Mouse (Mus musculus): ENCODE results near the gene Atp7a. TPM values are rescaled to one million over a fixed set of nuclear protein-coding genes. Genes with fewer than 3 reads are reported as not detected.

Gene Atp7a
- polyA plus RNA-seq, 1 experiment from 2014 or later: 9.4 TPM

DNA sequence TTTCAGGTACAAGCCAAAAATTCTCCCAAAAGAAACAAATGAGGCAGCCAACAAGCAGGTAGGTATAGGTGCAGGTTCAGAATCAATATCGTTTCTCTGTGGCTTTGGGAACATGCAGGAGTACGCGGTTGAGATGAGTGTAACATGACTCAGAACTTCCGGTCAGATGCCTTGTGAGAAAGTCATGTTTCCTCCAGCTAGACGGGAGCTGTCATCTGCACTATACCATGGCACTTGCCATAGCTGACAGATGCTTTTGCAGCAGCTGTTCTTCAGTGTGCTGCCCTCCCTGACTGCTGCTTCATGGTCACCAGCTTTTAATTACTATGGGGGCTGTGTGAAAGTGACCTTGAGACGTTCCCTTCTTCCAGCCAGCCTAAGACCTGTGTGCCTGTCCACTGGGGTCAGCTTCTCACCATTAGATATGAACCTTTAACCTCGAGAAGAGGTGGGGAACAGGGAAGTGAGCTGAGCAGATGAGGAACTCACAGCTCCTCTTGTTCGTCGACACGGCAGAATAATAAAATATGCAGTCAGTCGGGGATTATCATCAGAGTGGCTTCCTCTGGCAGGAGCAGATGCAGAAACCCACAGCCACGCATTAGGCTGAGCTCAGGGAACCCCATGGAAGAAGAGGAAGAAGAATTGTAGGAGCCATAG, 109.0 kb downstream of the Atp7a start:
- no peaks in the 10 kb centered on the region for H3K36me3 ChIP-seq (replicated peaks)
- peak overlapping the region; percentile 40 for H3K4me2 ChIP-seq
- H3K27me3 ChIP-seq: no peaks in the 10 kb centered on the region
- peaks cover 11% of the 10 kb centered on the region for H3K4me1 ChIP-seq (replicated peaks)
- ATAC-seq (ENCODE audit: insufficient read depth): no peak
- H3K9ac ChIP-seq: no peak overlapping the region
- H3K9me3 ChIP-seq (replicated peaks): no peaks in the 10 kb centered on the region
- WGBS (ENCODE audit: insufficient replicate concordance): 16% methylated on average over 12 of the region's 12 CpGs
- H3K27ac ChIP-seq (replicated peaks): 0 out of 2 replicates have a peak overlapping the region, but pooled peaks have one; percentile 14
- H3K4me3 ChIP-seq (replicated peaks): no peak overlapping the region

DNA sequence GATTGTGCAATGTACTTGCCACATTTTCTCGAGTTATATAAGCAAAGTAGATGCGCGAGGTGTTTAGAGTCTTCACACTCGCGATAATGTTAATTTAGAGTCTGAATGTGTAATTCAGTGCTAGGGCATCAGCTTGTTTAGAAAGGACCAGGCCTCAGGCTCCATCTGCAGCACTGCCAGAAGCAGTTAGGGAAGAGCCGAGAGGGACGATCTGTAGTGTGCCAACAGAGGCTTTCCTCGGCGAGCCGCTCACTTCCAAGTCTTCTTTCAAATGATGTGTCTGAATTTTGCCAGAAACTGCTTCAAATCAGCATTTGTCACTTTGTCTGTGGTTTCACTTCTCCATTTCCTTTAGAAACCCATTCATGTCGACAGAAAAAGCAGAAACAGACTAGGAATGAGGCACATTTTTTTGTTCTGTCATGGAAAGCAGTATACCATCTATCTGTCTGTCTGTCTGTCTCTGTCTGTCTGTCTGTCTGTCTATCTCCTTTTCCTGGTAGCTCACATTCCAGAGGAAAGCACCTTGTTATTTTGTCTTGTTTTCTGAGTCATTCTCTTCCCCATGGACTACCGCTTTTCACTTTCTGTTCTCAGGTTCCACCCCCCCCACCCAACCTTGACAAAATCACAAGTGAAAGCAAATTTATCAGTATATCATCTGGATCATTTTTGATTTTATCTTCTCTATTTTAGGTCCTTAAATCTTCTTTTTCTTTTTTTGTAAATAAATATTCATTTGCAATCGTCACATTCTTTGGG, 112.4 kb downstream of the Atp7a start:
- Histone ChIP-seq H3K9ac (no peak overlapping the region), H3K27ac (replicated peaks) (no peak overlapping the region), H3K9me3 (replicated peaks) (no peaks in the 10 kb centered on the region), H3K36me3 (replicated peaks) (no peaks in the 10 kb centered on the region), H3K4me3 (replicated peaks) (no peak overlapping the region), H3K27me3 (no peaks in the 10 kb centered on the region), H3K4me2 (no peak overlapping the region), H3K4me1 (replicated peaks) (peaks cover 11% of the 10 kb centered on the region)
- 49% methylated on average over 13 of the region's 13 CpGs for WGBS (ENCODE audit: insufficient replicate concordance)
- no peak for ATAC-seq (ENCODE audit: insufficient read depth)

DNA sequence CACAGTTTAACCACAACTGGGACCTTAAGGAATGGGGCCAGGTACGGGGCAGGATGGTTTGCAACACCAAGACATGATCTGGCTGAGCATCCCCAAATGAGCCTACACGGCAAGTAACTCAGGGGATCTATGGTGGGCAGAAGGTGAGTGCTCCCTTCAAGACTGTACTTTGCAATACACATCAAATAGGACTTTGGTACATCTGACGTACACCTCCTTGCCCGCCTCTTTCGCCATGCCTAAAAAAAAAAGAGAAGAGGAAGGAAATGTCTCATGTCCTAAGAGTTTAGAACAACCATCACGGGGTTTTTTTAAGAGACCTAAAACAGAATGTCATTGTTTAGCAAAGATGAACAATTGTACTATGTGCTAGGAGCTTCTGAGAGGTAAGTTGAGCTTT, 115.9 kb downstream of the Atp7a start, which contains the start of gene Tlr13:
Gene Tlr13 (plus strand): TSS at position 269 of the 400 bp plus-strand sequence.
- no peak within 1 kb of the TSS for H3K4me3 ChIP-seq (replicated peaks)
- H3K9me3 ChIP-seq (replicated peaks): no peaks in the 10 kb centered on the region
- no peak within 1 kb of the TSS for H3K9ac ChIP-seq
- 60% methylated on average over 6 of the region's 6 CpGs for WGBS (ENCODE audit: insufficient replicate concordance)
- H3K4me2 ChIP-seq: no peak within 1 kb of the TSS
- no peaks in the 10 kb centered on the region for H3K4me1 ChIP-seq (replicated peaks)
- no peaks in the 10 kb centered on the region for H3K27me3 ChIP-seq
- no peak for ATAC-seq (ENCODE audit: insufficient read depth)
- H3K27ac ChIP-seq (replicated peaks): no peak within 1 kb of the TSS
- H3K36me3 ChIP-seq (replicated peaks): no peaks in the 10 kb centered on the region

DNA sequence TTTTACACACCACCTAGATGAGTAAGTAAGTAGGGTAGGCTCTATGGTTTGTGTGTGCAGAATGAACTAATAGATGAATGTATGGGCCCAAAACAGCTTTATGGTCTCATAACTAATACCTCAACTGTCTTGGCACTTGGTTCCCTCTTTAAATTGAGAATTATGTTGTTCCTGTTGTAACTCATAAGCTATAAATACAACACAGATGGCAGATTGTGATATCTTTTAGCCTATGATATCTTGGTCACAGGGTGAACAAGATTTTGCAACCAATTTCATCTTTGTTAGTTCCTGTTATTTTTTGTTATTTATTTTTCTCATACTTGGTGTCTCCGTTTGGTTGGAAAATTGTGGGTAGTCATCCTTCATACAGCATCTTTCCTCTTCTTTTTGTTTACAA, 121.1 kb downstream of the Atp7a start:
- Histone ChIP-seq H3K4me2 (no peak overlapping the region), H3K36me3 (replicated peaks) (no peaks in the 10 kb centered on the region), H3K27me3 (no peaks in the 10 kb centered on the region), H3K4me1 (replicated peaks) (no peaks in the 10 kb centered on the region), H3K4me3 (replicated peaks) (no peak overlapping the region), H3K27ac (replicated peaks) (no peak overlapping the region), H3K9me3 (replicated peaks) (no peaks in the 10 kb centered on the region), H3K9ac (no peak overlapping the region)
- 61% methylated on average over 1 of the region's 1 CpGs for WGBS (ENCODE audit: insufficient replicate concordance)
- no peak for ATAC-seq (ENCODE audit: insufficient read depth)

DNA sequence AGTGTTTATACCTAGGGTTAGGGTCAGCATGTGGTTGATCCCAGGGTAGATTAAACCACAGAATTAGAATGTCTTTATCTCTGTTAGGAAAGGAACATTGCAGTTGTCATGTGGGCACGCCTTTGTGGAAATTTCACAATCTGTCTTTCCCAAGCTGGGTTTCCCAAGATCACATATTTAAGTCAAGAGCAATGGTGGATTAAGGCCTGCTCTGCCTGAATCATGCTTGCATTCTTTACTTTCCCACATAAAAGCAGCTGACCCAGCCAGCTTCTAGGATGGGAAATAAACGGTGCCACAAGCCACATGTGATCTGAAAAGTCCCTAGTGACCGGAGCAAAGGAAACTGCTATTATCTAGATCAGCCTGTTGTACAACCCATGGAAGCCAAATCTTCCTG, 122.4 kb downstream of the Atp7a start:
- no peak overlapping the region for H3K4me3 ChIP-seq (replicated peaks)
- peaks cover 4% of the 10 kb centered on the region; the same call in 1 of the 2 replicates for H3K4me1 ChIP-seq (replicated peaks)
- ATAC-seq (ENCODE audit: insufficient read depth): no peak
- H3K9me3 ChIP-seq (replicated peaks): no peaks in the 10 kb centered on the region
- H3K4me2 ChIP-seq: no peak overlapping the region
- H3K27me3 ChIP-seq: no peaks in the 10 kb centered on the region
- H3K36me3 ChIP-seq (replicated peaks): no peaks in the 10 kb centered on the region
- no peak overlapping the region for H3K27ac ChIP-seq (replicated peaks)
- WGBS (ENCODE audit: insufficient replicate concordance): 45% methylated on average over 3 of the region's 3 CpGs
- no peak overlapping the region for H3K9ac ChIP-seq

DNA sequence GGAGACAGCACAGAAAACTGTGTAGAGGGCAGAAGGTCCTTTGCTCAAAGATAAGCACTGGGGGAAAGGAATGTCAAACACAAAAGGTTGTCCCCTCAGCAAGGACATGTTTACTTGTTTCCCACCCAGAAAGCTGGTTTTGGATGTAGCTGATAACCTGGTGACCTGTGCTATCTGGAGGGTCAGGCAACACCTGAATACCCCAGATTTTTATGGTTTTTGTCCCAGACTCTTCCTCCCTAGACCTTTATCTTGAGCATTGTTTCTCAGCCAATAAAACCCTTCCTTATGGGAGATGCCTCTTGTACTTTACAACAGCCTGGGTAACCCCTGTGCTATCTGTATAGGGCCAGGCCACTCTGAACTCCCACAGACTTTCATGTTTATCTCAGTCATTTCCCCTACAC, 127.1 kb downstream of the Atp7a start:
- Histone ChIP-seq H3K4me2 (no peak overlapping the region), H3K36me3 (replicated peaks) (no peaks in the 10 kb centered on the region), H3K4me1 (replicated peaks) (peaks cover 8% of the 10 kb centered on the region; the same call in 1 of the 2 replicates), H3K4me3 (replicated peaks) (no peak overlapping the region), H3K27ac (replicated peaks) (0 out of 2 replicates have a peak overlapping the region, but pooled peaks have one; percentile 19), H3K9ac (no peak overlapping the region), H3K27me3 (no peaks in the 10 kb centered on the region), H3K9me3 (replicated peaks) (no peaks in the 10 kb centered on the region)
- peak; percentile 86 for ATAC-seq (ENCODE audit: insufficient read depth)

DNA sequence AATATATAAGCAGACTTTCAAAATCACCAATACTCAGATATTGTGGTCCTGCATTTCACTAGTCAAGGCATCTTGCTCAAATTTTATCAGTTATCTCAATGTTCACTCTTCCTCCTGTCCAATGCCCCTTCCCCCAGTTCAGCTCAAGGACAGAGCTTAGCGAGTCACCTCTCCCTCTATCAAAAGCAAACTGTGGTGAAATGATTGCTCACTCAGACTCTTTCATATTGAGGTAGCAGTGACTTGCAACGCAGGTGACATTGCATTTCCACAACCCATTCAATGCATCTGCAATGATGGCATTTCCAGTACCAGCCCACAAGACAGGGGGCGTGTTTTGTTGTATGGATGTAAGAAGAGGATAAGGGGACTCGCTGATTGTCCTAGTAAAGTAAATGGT, 128.8 kb downstream of the Atp7a start:
- Histone ChIP-seq H3K27ac (replicated peaks) (no peak overlapping the region), H3K36me3 (replicated peaks) (no peaks in the 10 kb centered on the region), H3K9me3 (replicated peaks) (no peaks in the 10 kb centered on the region), H3K4me3 (replicated peaks) (no peak overlapping the region), H3K27me3 (no peaks in the 10 kb centered on the region), H3K9ac (no peak overlapping the region), H3K4me1 (replicated peaks) (peaks cover 8% of the 10 kb centered on the region; the same call in 1 of the 2 replicates), H3K4me2 (no peak overlapping the region)
- ATAC-seq (ENCODE audit: insufficient read depth): no peak
- WGBS (ENCODE audit: insufficient replicate concordance): 39% methylated on average over 4 of the region's 4 CpGs

DNA sequence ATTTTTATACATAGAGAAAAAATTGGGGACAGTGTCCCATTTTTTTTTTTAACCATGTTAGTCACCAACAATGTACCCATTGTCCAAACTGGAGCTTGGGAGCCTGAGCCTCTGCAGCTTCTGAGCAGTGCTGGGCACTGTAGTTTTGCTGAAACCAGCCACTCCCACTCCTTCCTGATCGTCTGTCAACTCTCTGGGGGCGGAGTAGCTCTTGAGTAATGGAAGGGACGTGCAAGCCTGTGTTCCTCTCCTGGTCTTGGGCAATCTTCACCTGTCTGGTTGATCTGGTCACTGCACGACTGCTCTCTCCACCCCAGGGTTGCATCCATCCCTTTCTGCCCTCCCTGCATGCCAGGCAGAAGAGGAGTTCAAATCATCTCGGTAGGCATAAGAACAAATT, 136.9 kb downstream of the Atp7a start:
- no peaks in the 10 kb centered on the region for H3K9me3 ChIP-seq (replicated peaks)
- no peaks in the 10 kb centered on the region for H3K27me3 ChIP-seq
- H3K36me3 ChIP-seq (replicated peaks): no peaks in the 10 kb centered on the region
- no peak overlapping the region for H3K4me3 ChIP-seq (replicated peaks)
- H3K4me2 ChIP-seq: no peak overlapping the region
- H3K27ac ChIP-seq (replicated peaks): no peak overlapping the region
- peak; percentile 89 for ATAC-seq (ENCODE audit: insufficient read depth)
- 24% methylated on average over 5 of the region's 5 CpGs for WGBS (ENCODE audit: insufficient replicate concordance)
- no peaks in the 10 kb centered on the region for H3K4me1 ChIP-seq (replicated peaks)
- no peak overlapping the region for H3K9ac ChIP-seq

DNA sequence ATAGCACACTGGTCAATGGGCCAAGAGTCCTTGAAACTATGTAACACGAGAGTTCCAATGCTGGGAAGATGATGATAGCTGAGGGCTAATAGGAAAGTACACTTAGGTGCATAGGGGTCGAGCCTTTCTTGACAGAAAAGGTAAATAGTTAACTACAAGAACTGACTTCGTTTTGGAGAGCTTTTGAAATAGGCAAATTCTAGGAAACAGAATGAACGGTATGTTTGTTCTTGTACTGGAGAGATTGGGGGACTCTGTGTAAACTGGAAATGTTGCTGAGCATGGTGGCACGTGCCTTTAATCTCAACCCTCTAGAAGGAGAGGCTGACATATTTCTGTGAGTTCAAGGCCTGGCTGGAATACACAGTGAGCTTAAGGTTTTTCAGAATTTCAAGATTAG, 137.5 kb downstream of the Atp7a start:
- H3K36me3 ChIP-seq (replicated peaks): no peaks in the 10 kb centered on the region
- H3K27me3 ChIP-seq: no peaks in the 10 kb centered on the region
- H3K4me3 ChIP-seq (replicated peaks): no peak overlapping the region
- 0 out of 2 replicates have a peak overlapping the region, but pooled peaks have one; percentile 29 for H3K27ac ChIP-seq (replicated peaks)
- no peaks in the 10 kb centered on the region for H3K4me1 ChIP-seq (replicated peaks)
- WGBS (ENCODE audit: insufficient replicate concordance): 51% methylated on average over 5 of the region's 5 CpGs
- peak; percentile 59; the same call in 1 of the 2 replicates for ATAC-seq (ENCODE audit: insufficient read depth)
- no peak overlapping the region for H3K4me2 ChIP-seq
- no peak overlapping the region for H3K9ac ChIP-seq
- H3K9me3 ChIP-seq (replicated peaks): no peaks in the 10 kb centered on the region

DNA sequence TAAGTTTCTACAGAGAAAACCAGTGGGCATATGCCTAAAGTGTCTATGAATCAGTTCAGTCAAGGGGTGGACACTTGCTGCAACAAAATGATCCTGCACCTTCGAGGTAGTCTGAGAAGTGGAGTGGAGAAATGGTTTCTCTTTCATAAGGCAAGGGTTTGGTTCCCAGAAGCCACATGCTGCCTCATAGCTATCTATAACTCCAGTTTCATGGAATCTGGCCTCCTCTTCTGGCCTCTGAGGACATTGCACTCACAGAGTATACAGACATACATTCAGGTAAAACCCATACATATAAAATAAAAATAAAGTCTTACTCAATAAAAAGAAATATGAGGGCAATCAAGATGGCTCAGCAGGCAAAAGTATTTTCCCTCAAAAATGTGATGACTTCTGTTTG, 138.0 kb downstream of the Atp7a start:
- Histone ChIP-seq H3K36me3 (replicated peaks) (no peaks in the 10 kb centered on the region), H3K9ac (no peak overlapping the region), H3K9me3 (replicated peaks) (no peaks in the 10 kb centered on the region), H3K4me2 (no peak overlapping the region), H3K27ac (replicated peaks) (0 out of 2 replicates have a peak overlapping the region, but pooled peaks have one; percentile 29), H3K4me1 (replicated peaks) (no peaks in the 10 kb centered on the region), H3K27me3 (no peaks in the 10 kb centered on the region), H3K4me3 (replicated peaks) (no peak overlapping the region)
- 37% methylated on average over 1 of the region's 1 CpGs for WGBS (ENCODE audit: insufficient replicate concordance)
- ATAC-seq (ENCODE audit: insufficient read depth): no peak

DNA sequence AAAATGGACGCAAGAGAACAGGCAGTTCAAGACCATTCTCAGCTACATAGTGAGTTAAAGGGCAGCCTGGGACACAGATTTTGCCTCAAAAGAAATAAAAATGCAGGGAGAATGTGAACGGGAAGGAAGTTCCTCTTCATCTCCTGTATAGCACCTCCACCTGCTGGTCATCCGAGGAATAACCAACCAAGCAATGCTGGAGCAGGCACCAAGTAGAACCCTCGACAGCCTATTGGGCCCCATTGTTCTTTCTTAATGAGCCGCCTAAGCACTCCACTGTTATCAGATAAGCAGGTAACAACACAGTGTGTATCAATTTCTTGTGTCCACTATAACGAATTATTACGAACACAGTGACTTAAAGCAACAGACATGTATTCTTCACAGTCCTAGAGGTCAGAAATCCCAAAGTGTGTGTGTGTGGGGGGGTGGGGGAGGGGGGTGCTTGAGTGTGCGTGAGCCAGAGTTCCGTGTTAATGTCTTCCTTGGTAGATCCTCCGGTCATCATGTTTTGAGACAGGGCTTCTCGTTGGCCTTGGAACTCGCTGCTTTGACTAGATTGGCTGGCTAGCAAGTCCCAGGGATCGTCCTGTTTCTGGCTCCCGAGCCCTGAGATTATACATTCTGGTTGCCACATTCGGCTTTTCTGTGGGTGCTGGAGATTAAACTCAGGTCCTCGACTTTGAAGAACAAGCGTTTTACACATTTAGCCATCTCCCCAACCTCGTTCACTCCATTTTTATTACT, 144.2 kb downstream of the Atp7a start:
- Histone ChIP-seq H3K9ac (no peak overlapping the region), H3K4me3 (replicated peaks) (peak overlapping the region; percentile 37), H3K9me3 (replicated peaks) (no peaks in the 10 kb centered on the region), H3K27ac (replicated peaks) (no peak overlapping the region), H3K4me2 (peak overlapping the region; percentile 57), H3K4me1 (replicated peaks) (no peaks in the 10 kb centered on the region), H3K36me3 (replicated peaks) (no peaks in the 10 kb centered on the region), H3K27me3 (no peaks in the 10 kb centered on the region)
- peak; percentile 52; the same call in 1 of the 2 replicates for ATAC-seq (ENCODE audit: insufficient read depth)
- WGBS (ENCODE audit: insufficient replicate concordance): 21% methylated on average over 18 of the region's 18 CpGs
